Mouse (Mus musculus) heart, embryonic 10.5 days (tissue): ENCODE measurements around the gene Ddx17. TPM values are rescaled to one million over a fixed set of nuclear protein-coding genes. Genes with fewer than 3 reads are reported as not detected.

ENCODE experiments used
- DNase-seq: peaks from one replicate; pipeline ENCODE4 v3.0.0-alpha.2; 2017; ENCODE audit warnings: low spot score
- H3K27ac ChIP-seq: fragments of 300-500 bp; sonication (generic); 2 replicates; pipeline ENCODE4 v1.5.1; 2016; ENCODE audit warnings: mild to moderate bottlenecking
- H3K27me3 ChIP-seq: fragments of 300-500 bp; sonication (generic); 2 replicates; pipeline ENCODE4 v1.6.1; 2016; ENCODE audit warnings: mild to moderate bottlenecking; ENCODE audit not compliant: poor library complexity, insufficient read depth, severe bottlenecking
- H3K36me3 ChIP-seq: fragments of 300-500 bp; sonication (generic); 2 replicates; pipeline ENCODE4 v1.6.1; 2016; ENCODE audit warnings: mild to moderate bottlenecking, moderate library complexity
- H3K4me1 ChIP-seq: fragments of 300-500 bp; sonication (generic); 2 replicates; pipeline ENCODE4 v1.6.1; 2016; ENCODE audit warnings: mild to moderate bottlenecking
- H3K4me3 ChIP-seq: fragments of 300-500 bp; sonication (generic); 2 replicates; pipeline ENCODE4 v1.5.1; 2016; ENCODE audit warnings: mild to moderate bottlenecking, moderate library complexity
- H3K9me3 ChIP-seq: fragments of 300-500 bp; sonication (generic); 2 replicates; pipeline ENCODE4 v1.6.1; 2016; ENCODE audit warnings: mild to moderate bottlenecking, moderate library complexity
- WGBS: fragments of 180-500 bp; shearing (Covaris S2); methylation state at CpG from one replicate; pipeline ENCODE4 v1.1.7; 2016; 5-methylcytosine and 5-hydroxymethylcytosine counted together
- polyA plus RNA-seq: library from polyadenylated mRNA; unstranded; fragments of >200 nt; fragmentation: Nextera tagmentation; extraction: Ambion mirVana; gene quantifications from 2 replicates; pipeline ENCODE4 v1.2.1, GENCODE M21; 2016

Ddx17 gene
- polyA plus RNA-seq, 1 experiment from 2014 or later: 37.5 TPM

DNA sequence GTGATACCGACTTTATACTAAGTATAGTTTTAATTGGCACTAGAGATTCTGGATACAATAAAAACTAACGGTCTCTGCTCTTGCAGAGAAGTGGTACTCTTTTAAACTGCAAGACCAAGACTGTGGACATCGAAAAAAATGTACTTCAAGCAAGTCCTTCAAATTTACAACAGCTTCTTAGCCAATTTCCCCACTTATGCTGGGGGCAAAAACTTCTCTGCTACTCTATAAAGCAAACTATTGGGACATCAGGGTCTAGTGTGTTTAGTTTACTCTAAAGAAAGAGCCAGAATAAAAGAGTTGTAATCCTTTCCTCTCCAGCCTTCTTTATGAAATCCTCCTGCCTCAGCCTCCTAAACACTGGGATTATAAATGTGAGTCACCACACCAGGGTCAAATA is 2.6 kb downstream of the Ddx17 start:
- peaks cover 57% of the 10 kb centered on the region for H3K36me3 ChIP-seq
- no peaks in the 10 kb centered on the region for H3K27me3 ChIP-seq
- no peak for DNase-seq
- H3K27ac ChIP-seq: no peak overlapping the region
- 93% methylated on average over 3 of the region's 3 CpGs for WGBS
- peaks cover 19% of the 10 kb centered on the region; the same call in 1 of the 2 replicates for H3K4me1 ChIP-seq
- no peaks in the 10 kb centered on the region; the same call in 1 of the 2 replicates for H3K9me3 ChIP-seq
- H3K4me3 ChIP-seq: peak overlapping the region; percentile 93

DNA sequence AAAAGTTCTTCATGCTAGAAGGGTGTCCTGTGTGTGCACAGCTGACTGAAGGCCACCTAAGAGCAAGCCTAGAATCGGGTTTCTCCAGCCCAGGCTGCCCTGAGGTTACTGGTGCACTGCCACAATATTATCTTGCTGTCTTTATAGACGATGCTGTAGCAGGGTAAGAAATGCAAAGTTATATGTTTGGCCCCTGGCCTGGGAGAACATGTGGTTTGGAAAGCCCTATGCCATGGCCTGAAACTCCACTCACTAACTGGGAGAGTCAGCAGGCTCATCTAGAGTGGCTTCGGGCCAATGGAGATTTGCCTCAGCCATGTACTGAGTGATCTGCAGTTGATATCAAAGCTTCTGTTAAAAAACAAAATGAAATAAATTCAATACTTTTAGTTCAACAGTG is 12.7 kb downstream of the Ddx17 start:
- DNase-seq: no peak
- no peak overlapping the region for H3K27ac ChIP-seq
- no peak overlapping the region for H3K4me3 ChIP-seq
- H3K36me3 ChIP-seq: peaks cover 100% of the 10 kb centered on the region
- H3K9me3 ChIP-seq: no peaks in the 10 kb centered on the region
- WGBS: 87% methylated on average over 3 of the region's 3 CpGs
- H3K4me1 ChIP-seq: no peaks in the 10 kb centered on the region
- H3K27me3 ChIP-seq: no peaks in the 10 kb centered on the region

DNA sequence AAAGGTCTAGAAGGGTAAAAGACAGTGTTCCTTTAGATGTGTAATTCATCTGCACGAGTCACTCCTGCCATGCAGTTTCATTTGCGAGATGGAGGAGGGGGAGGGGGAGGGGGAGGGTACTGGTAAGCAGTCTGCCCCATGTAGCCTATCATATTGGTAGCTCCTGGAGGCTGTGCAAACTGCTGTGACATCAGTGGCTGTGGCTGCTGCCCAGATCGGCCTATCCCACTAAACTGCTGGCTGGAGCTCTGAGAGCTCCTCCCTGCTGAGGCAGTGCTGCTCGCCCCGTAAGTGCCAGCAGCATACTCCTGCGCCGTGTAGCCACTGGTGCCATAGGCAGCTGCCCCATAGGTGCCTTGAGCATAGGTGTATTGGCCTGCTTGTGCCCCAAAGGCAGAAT is 16.6 kb downstream of the Ddx17 start:
- 77% methylated on average over 7 of the region's 7 CpGs for WGBS
- Histone ChIP-seq H3K4me1 (no peaks in the 10 kb centered on the region), H3K27me3 (no peaks in the 10 kb centered on the region), H3K4me3 (no peak overlapping the region), H3K9me3 (no peaks in the 10 kb centered on the region), H3K27ac (no peak overlapping the region), H3K36me3 (peaks cover 93% of the 10 kb centered on the region)
- no peak for DNase-seq

DNA sequence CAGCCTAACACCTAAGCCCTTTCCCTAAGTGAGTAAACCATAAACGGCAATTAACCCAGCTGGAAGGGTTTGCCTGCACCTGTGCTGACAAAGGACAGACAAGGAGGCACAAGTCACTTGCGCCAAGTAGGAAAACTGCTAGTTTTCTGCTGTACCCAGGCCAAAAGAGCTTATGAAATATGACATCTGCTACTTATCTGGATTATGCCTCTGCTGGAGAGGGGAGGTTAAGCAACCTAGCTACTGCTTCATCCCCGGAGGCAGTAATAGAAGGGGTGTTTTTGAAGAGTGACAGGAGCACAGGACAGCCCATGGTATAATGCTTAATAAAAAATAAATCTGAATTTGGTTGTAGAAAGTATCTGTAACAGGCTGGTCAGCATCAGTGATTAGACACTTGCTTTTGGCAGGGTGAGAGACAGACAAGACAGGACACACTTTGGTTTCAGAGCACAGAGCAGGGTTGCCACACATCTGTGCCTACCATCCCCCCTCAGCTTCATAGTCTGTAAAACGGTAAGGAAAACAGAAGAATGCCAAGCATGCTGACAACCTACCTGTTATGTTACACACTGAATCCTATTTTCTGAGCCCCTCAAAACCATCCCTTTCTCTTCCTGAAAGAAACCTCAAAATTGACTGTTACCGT is 18.4 kb downstream of the Ddx17 start:
- H3K36me3 ChIP-seq: peaks cover 86% of the 10 kb centered on the region

DNA sequence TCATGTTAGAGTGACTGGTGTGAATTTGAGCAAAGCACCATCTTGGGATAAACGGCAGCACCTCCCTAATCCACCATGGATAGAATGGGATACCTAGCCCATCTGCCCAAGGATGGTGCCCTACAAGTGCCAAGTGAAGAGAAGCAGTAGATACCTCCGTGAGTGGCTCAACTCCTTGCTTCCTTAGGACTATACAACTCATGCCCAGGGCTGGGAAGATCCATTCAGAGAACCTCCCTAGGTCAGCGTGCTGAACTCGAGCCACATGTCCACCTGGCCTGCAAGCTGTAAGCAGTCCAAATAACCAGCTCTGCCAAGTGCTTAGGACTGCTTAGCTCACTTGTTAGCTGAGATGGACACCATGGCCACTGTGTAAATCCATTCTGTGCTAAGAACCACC is 19.3 kb downstream of the Ddx17 start:
- H3K9me3 ChIP-seq: no peaks in the 10 kb centered on the region
- no peaks in the 10 kb centered on the region for H3K4me1 ChIP-seq
- H3K36me3 ChIP-seq: peaks cover 82% of the 10 kb centered on the region
- 79% methylated on average over 4 of the region's 4 CpGs for WGBS
- DNase-seq: peak; percentile 68
- H3K27me3 ChIP-seq: no peaks in the 10 kb centered on the region
- H3K27ac ChIP-seq: no peak overlapping the region
- no peak overlapping the region for H3K4me3 ChIP-seq

More for the DNA sequence above, 18.4 kb downstream of the Ddx17 start:
- H3K9me3 ChIP-seq: no peaks in the 10 kb centered on the region
- no peaks in the 10 kb centered on the region for H3K4me1 ChIP-seq
- no peak overlapping the region for H3K27ac ChIP-seq
- H3K27me3 ChIP-seq: no peaks in the 10 kb centered on the region
- DNase-seq: no peak
- H3K4me3 ChIP-seq: no peak overlapping the region
- 79% methylated on average over 5 of the region's 5 CpGs for WGBS

DNA sequence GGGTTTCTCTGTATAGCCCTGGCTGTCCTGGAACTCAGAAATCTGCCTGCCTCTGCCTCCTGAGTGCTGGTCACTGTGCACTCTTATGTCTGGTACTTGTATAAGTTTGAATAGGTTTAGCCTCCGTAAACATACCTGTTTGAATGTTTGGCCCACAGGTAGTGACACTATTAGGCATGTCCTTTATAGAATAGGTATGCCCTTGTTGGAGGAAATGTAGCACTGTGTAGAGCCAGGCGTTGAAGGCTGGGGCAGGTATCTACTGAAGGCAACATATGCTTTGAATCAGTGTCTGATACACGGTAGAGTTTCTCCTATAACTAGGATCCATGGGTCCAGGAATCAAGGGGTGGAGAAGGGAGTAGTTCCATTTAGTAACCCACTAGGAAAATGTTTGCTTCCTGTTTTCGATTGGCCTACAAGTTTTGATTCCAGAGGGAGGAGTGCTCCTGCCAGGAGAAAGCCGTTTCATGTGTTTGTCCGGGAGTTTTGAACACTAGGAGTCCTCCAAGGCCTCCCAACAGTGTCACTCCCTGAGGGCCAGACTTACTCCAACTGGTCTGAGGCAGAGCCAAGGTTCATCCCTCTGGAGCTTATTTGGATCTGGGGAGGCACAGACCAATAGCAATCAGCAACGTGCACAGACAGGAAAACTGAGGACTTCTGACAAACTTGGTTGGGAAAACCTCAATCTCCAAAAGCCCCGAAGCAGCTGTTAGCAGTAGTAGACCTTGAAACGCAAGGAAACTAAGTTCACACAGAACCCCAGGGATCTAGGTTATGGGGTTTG is 20.4 kb downstream of the Ddx17 start:
- Histone ChIP-seq H3K36me3 (peaks cover 72% of the 10 kb centered on the region), H3K27ac (no peak overlapping the region), H3K4me3 (no peak overlapping the region), H3K4me1 (no peaks in the 10 kb centered on the region), H3K27me3 (no peaks in the 10 kb centered on the region), H3K9me3 (no peaks in the 10 kb centered on the region)
- DNase-seq: peak; percentile 72
- 65% methylated on average over 9 of the region's 9 CpGs for WGBS

DNA sequence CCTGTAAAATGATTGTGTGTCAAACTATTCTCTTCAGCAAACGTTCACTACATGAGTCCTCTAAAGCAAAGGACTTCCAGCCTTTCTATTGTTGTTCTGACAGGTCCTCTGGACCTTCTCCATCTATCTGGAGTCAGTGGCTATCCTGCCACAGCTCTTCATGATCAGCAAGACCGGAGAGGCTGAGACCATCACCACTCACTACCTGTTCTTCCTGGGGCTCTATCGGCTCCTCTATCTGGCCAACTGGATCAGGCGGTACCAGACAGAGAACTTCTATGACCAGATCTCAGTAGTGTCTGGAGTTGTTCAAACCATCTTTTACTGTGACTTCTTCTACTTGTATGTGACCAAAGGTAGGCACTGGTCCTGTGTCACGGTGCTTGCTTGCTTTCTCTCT is 21.0 kb downstream of the Ddx17 start:
- Histone ChIP-seq H3K4me1 (no peaks in the 10 kb centered on the region), H3K4me3 (no peak overlapping the region), H3K36me3 (peaks cover 66% of the 10 kb centered on the region), H3K9me3 (no peaks in the 10 kb centered on the region), H3K27ac (no peak overlapping the region), H3K27me3 (no peaks in the 10 kb centered on the region)
- 82% methylated on average over 5 of the region's 5 CpGs for WGBS
- peak; percentile 66 for DNase-seq

DNA sequence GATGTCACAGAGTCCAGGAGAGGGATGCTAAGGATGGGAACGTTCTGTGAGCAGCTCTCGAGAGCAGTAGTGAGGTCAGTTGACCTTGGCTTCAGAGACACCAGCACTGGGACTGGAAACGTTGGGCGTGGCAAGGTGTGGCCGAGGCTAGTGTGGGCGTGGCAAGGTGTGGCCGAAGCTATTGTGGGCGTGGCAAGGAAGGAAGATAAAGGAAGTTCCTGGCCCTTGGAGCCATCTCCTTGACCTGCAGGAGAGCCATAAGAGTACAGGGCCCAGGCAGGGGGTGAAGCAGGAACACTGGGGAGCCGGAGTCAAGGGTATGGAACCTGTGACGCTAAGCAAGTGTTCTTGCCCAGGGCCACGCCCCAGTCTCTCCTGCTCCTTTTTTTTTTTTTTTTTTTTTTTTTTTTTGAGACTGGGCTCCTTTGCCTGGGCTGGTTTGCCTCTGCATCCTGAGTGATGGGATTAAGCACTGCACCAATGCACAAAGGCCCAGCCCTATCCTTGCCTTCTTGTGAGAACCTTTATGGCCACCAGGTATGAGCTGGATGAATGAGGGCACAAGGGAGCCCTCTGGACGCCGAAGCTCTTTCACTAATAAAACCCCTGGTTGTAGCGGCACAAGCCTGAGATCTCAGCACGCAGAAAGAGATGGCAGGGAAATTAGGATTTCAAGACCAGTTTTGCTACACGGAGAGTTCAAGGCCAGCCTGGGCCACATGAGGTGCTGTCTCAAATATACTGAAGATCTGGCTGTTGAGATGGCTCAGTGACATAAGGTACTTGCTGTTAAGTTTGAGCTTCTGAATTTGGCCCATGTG is 26.9 kb downstream of the Ddx17 start:
- Histone ChIP-seq H3K27ac (no peak overlapping the region), H3K27me3 (peaks cover 38% of the 10 kb centered on the region), H3K9me3 (no peaks in the 10 kb centered on the region), H3K4me3 (no peak overlapping the region), H3K36me3 (peaks cover 13% of the 10 kb centered on the region), H3K4me1 (peaks cover 39% of the 10 kb centered on the region)
- WGBS: 44% methylated on average over 16 of the region's 16 CpGs
- DNase-seq: peak; percentile 88

DNA sequence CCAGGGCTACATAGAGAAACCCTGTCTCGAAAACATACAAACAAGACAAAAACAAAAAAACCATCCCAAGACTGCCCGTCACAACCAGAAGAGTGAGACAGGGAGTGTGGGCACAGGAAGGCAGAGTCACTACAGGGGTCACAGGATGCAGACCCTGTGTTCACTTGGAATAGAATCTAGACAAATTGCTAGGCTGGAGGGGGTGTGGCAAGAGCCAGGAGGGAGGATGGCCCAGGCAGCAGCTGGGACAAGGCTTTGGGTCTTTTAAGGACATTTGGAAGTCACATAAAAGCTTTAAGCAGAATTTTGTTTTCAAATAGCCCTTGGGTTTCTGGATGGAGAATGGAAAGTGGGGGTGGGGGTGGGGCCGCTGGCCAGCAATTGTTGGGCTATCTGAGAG is 28.0 kb downstream of the Ddx17 start:
- 76% methylated on average over 3 of the region's 3 CpGs for WGBS
- H3K27me3 ChIP-seq: peaks cover 48% of the 10 kb centered on the region

DNA sequence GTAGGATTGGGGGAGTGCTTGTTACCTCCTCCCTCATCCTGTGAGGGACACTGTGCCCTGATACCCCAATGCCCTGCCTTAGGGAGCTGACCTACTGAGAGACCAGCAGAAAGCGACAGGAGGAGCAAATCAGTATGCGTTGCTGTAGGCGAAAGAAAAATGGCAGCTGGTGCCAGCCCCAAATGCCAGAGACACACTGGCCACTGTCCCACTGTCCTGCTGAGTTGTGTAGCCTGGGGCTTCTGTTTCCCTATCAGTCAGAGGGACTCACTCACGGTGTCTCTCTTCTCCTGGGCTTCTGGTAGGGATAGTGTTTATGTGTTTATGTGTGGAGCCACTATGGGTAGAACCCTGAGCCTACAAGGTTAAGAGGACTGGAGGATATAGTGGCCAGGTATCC is 28.8 kb downstream of the Ddx17 start:
- 68% methylated on average over 4 of the region's 4 CpGs for WGBS
- peaks cover under 1% of the 10 kb centered on the region for H3K36me3 ChIP-seq
- no peak overlapping the region for H3K27ac ChIP-seq
- H3K27me3 ChIP-seq: peaks cover 57% of the 10 kb centered on the region
- DNase-seq: no peak
- H3K4me1 ChIP-seq: peaks cover 44% of the 10 kb centered on the region
- H3K9me3 ChIP-seq: no peaks in the 10 kb centered on the region
- H3K4me3 ChIP-seq: 0 out of 2 replicates have a peak overlapping the region, but pooled peaks have one; percentile 1

More for the DNA sequence above, 28.0 kb downstream of the Ddx17 start:
- Histone ChIP-seq H3K9me3 (no peaks in the 10 kb centered on the region), H3K4me3 (no peak overlapping the region), H3K4me1 (peaks cover 44% of the 10 kb centered on the region), H3K36me3 (peaks cover 8% of the 10 kb centered on the region), H3K27ac (no peak overlapping the region)
- no peak for DNase-seq

DNA sequence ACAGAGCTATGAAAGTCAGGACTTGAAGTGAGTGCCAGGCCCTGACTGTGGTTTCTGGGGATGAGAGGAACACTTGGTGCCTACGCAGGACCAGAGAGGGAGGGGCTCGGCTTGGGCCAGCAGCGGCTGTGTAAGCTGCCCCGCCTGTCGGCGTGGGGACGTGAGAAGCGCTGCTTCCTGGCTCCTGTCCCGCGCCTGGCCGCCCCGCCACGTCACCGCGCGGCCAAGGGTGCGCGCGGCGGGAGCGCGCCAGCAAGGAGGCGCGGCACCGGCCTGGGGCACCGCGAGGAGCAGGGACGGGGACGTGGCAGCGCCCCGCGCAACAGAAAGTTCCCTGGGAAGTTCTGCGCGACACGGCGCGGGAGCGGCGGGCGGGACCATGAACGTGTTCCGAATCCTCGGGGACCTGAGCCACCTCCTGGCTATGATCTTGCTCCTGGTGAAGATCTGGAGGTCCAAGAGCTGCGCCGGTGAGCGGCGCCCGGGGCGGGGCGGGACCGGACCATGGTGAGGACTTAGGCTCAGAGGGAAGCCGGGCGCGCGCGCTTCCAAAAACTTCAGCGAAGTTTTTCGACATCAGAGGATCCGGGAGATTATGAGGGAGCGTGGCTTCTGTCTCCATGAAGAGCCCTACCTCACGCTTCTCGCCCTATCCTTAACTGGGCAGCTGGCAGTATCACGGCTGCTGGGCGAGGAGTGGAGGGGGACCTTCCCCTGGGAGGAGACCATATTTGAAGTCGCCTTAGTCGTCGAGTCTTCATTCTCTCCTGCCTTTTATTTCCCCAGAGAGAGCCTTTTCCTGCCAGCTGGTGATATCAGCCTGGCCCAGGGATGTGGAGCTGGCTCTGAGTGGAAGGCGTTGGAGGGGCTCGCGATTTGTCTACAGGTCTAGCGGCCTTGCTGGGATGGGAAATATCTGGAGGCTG is 30.1 kb downstream of the Ddx17 start, which contains the start of gene Kdelr3:
Kdelr3 (plus strand) TSS at position 241 of the 926 bp plus-strand sequence.
- DNase-seq: no peak
- H3K4me3 ChIP-seq: peak within 1 kb of the TSS; percentile 75
- H3K4me1 ChIP-seq: peaks cover 55% of the 10 kb centered on the region
- no peaks in the 10 kb centered on the region for H3K36me3 ChIP-seq
- no peaks in the 10 kb centered on the region for H3K9me3 ChIP-seq
- H3K27me3 ChIP-seq: peaks cover 69% of the 10 kb centered on the region
- under 1% methylated on average over 71 of the region's 71 CpGs for WGBS
- H3K27ac ChIP-seq: peak within 1 kb of the TSS; percentile 86

DNA sequence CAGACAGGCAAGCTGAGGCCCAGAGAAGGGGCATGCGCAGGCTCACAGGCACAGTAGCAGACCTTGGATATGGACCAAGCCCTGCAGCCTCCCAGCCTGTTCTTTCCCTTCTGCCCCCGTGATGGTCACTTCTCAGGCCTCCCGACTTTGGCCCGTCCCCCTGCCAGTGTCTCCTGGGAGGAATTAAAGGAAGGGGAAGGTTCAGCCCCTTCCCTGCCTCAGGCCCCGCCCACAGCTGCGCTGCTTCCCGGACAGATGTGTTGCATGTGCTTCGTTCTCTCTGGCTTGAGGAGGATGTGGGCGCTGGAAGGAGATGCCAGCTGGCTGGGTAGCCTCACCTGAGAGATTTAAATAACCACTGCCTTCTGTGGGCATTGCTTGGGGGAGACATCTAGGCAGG is 32.6 kb downstream of the Ddx17 start:
- Histone ChIP-seq H3K27ac (0 out of 2 replicates have a peak overlapping the region, but pooled peaks have one; percentile 2), H3K4me1 (peaks cover 63% of the 10 kb centered on the region), H3K36me3 (no peaks in the 10 kb centered on the region), H3K27me3 (peaks cover 93% of the 10 kb centered on the region), H3K4me3 (no peak overlapping the region), H3K9me3 (no peaks in the 10 kb centered on the region)
- DNase-seq: no peak
- 11% methylated on average over 8 of the region's 9 CpGs for WGBS
